Mouse (Mus musculus) left cerebral cortex, postnatal 4 days (tissue): ENCODE data around the gene Trim26. TPM values are rescaled to one million over a fixed set of nuclear protein-coding genes. Genes with fewer than 3 reads are reported as not detected.

Source experiments
- DNase-seq: peaks from one replicate; pipeline ENCODE4 v3.0.0-alpha.2; 2022
- intact Hi-C: fragments of 180-260 bp; cut with DNase I; formaldehyde crosslinking; loops from one replicate; pipeline ENCODE4 v1.15.1; 2025
- total RNA-seq, 2 experiments: library from RNA; stranded (reverse); gene quantifications; 2 replicates each; pipeline ENCODE4 v1.2.3; 2021

Trim26 gene
- total RNA-seq, 2 experiments from 2014 or later, result 33.4 to 36.8 TPM

GRCm38 (mm10) chr17:36897065-36897464 is 60.1 kb downstream of the Trim26 start:
- no peak for DNase-seq
- intact Hi-C loops, result no loop called here

GRCm38 (mm10) chr17:36897552-36898205 is 60.7 kb downstream of the Trim26 start, which contains the start of gene Trim31:
Gene Trim31 (plus strand): TSS chr17:36898118.
- DNase-seq, result no peak
- intact Hi-C loops, result no loop called here

- intact Hi-C loops, result no loop called here
- no peak for DNase-seq
Observed at GRCm38 (mm10) chr17:36899376-36899775, 62.4 kb downstream of the Trim26 start.

- intact Hi-C loops, result no loop called here
- no peak for DNase-seq
Observed at GRCm38 (mm10) chr17:36900001-36900400, 63.1 kb downstream of the Trim26 start.

- no peak for DNase-seq
- intact Hi-C loops, result no loop called here
Observed at GRCm38 (mm10) chr17:36900691-36901090, 63.8 kb downstream of the Trim26 start.

GRCm38 (mm10) chr17:36903651-36904050 is 66.7 kb downstream of the Trim26 start:
- intact Hi-C loops, result no loop called here
- no peak for DNase-seq

- DNase-seq, result no peak
- intact Hi-C loops, result no loop called here
Observed at GRCm38 (mm10) chr17:36908235-36908634, 71.3 kb downstream of the Trim26 start.

Other genes with a start within 250 kb of the Trim26 start
- gene H2-M9, start 194.5 kb upstream of the Trim26 start, total RNA-seq, result not detected
- not detected for gene H2-M1, start 164.9 kb upstream of the Trim26 start, total RNA-seq
- not detected for gene H2-M10.5, start 64.2 kb upstream of the Trim26 start, total RNA-seq
- not detected for gene H2-M10.6, start 25.0 kb upstream of the Trim26 start, total RNA-seq
- not detected for gene Trim15, start 30.1 kb downstream of the Trim26 start, total RNA-seq
- not detected for gene Trim10, start 32.4 kb downstream of the Trim26 start, total RNA-seq
- not detected for gene Trim40, start 53.0 kb downstream of the Trim26 start, total RNA-seq
- not detected for gene Trim31, start 61.0 kb downstream of the Trim26 start, total RNA-seq
- gene Rnf39, start 105.8 kb downstream of the Trim26 start, total RNA-seq, result 1 to 10 TPM; 1.7 TPM
- gene Ppp1r11, start 114.6 kb downstream of the Trim26 start, total RNA-seq, result 10 to 100 TPM; 81.7 to 91.9 TPM
- gene Znrd1, start 121.4 kb downstream of the Trim26 start, total RNA-seq, result 10 to 100 TPM; 25.8 to 30.3 TPM
- 1 to 10 TPM; 2.3 to 4.5 TPM for gene Znrd1as, start 121.5 kb downstream of the Trim26 start, total RNA-seq
- gene 2410137M14Rik, start 144.1 kb downstream of the Trim26 start, total RNA-seq, result 1 to 10 TPM in 1 of 2 experiments, not detected in 1; 1.1 TPM
- gene H2-M5, start 152.4 kb downstream of the Trim26 start, total RNA-seq, result 1 to 10 TPM; 6.0 to 6.5 TPM
- 100 to 1,000 TPM; 218 to 227 TPM for gene Zfp57, start 164.0 kb downstream of the Trim26 start, total RNA-seq
- under 1 TPM in 1 of 2 experiments, not detected in 1; 0.20 TPM for gene Mog, start 186.3 kb downstream of the Trim26 start, total RNA-seq
- gene Gabbr1, start 208.8 kb downstream of the Trim26 start, total RNA-seq, result 100 to 1,000 TPM; 430 to 482 TPM